Mouse (Mus musculus) cerebellum, adult 11-12 months (tissue): ENCODE measurements around the gene Aadacl4.
"Not testable (repeated sequence)": the region's sequence is repeated elsewhere in the genome, so short reads cannot be mapped to it uniquely, and the experiment has no call there.

Source experiments
- DNase-seq: peaks from one replicate; pipeline ENCODE4 v3.0.0; 2022

Gene Aadacl4

GRCm38 (mm10) chr4:144613407-144613806, at the start of gene Aadacl4:
Gene Aadacl4 (plus strand): TSS chr4:144613707.
- DNase-seq, result no peak

DNA sequence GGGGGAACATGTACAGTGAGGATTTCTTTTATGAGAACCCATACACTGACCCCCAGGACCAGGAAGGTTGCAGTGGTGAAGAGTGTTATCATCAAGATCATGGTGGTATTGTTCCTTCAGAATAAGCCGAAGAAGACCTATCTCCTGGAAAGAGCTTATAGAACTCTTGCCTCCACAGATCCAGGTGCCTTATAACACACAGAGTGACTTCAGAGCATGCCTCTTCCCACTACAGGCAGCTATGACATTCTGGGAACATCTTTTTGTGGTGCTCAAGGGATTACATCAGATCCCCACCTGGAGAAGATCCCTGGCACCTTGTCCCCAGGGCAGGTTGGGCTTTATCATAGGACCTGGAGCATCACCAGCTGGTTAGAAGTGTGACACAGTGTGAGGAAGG, 48.5 kb upstream of the Aadacl4 start, which contains the start of gene Gm13124:
TSS of gene Gm13124 (minus strand) at position 101 of the 400 bp plus-strand sequence.
- no peak for DNase-seq

DNA sequence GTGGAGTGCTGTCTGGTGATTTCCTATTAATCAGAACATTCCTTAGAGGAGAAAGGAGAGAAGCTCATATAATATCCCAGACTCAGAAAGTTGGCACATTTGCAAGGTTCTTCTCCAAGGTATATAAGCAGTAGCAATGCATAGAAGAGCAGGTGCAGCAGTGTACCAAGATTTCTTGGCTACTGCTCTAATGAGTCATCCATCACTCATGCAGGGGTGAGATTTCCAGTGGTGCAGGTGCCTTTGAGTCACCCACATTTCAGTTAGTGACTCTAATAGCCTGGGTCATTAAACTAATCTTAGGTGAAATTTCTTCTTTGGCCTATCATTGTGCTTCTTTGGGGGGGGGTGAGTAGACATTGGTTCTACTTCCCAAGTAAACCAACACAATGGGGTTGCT, 45.8 kb upstream of the Aadacl4 start:
- no peak for DNase-seq

GRCm38 (mm10) chr4:144586207-144586606, 27.3 kb upstream of the Aadacl4 start:
- not testable (repeated sequence) for DNase-seq

GRCm38 (mm10) chr4:144592790-144593189, 20.7 kb upstream of the Aadacl4 start:
- no peak for DNase-seq

DNA sequence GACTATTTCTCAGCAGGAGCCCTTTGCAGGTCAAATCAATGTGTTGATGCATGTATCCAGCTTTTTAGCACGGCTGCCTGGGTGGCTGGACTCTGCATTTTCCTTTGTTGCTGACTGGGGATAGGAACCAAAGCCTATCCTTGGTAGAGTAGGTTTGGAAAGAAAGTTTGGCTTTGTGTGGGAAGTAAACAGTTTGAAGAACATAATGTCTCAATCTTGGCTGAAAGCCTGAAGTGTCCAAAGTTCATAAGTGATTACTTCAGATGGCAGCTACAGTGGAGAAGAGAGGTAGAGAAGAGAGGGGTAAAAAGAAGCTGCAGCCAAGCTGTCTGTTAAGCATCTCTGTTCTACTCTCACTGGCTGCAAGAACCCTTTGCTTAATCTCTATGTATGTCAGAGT, 1.1 kb downstream of the Aadacl4 start:
- DNase-seq, result no peak

- no peak for DNase-seq
Observed at GRCm38 (mm10) chr4:144638263-144638662, 24.8 kb downstream of the Aadacl4 start.
